Mouse (Mus musculus): ENCODE data around the gene Zc3h7b. TPM values are rescaled to one million over a fixed set of nuclear protein-coding genes. Genes with fewer than 3 reads are reported as not detected.
A peak's percentile ranks its signal among the peaks of the same experiment; 100 is the strongest.

Gene Zc3h7b
- total and polyA plus RNA-seq, 2 experiments from 2014 or later = 14.3 to 41.4 TPM

DNA sequence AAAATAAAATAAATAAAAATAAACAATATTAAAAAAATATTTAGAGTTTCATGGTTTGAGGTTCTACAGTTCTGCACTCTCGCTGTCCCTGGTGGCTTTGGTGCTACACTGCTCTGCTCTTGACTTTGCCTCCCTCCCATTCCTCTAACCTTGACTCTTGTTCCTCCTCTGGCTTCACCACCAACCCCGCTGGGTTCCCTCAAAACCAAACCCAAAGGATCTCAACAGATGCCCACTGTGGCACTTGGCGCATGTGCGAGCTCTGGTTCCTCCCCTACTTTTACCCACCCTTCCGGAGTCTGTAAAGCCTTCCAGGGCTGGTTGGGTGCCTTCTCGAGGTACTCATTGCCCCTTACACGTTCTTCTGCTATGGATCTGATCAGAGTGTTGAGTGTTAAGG lies 97.4 kb downstream of the Zc3h7b start:
- Histone ChIP-seq H3K27ac (ENCODE audit: low read depth) (no peak overlapping the region), H3K27me3 (ENCODE audit: control insufficient read depth, insufficient read depth, low read length) (no peaks in the 10 kb centered on the region), H3K4me3 (ENCODE audit: low read depth, low read length) (no peak overlapping the region), H3K4me2 (ENCODE audit: low read depth, low read length) (no peak overlapping the region), H3K36me3 (replicated peaks; ENCODE audit: control insufficient read depth, insufficient read depth, low read length) (peaks cover 4% of the 10 kb centered on the region; the same call in 1 of the 2 replicates), H3K4me1 (ENCODE audit: control insufficient read depth, insufficient read depth) (peaks cover 30% of the 10 kb centered on the region), H3K9me3 (replicated peaks; ENCODE audit: control insufficient read depth, low read length) (no peaks in the 10 kb centered on the region), H3K9ac (replicated peaks; ENCODE audit: low read depth, low read length) (no peak overlapping the region)
- ATAC-seq (ENCODE audit: insufficient read depth, low read depth) (no peak), DNase-seq (ENCODE audit: low spot score) (no peak)
- WGBS = 81% methylated on average over 7 of the region's 7 CpGs
- TF ChIP-seq CTCF (IDR thresholded peaks at IDR 0.05; ENCODE audit: low read depth) = no peak
- no peak for TF ChIP-seq EP300 (IDR thresholded peaks at IDR 0.05; ENCODE audit: low read depth)

DNA sequence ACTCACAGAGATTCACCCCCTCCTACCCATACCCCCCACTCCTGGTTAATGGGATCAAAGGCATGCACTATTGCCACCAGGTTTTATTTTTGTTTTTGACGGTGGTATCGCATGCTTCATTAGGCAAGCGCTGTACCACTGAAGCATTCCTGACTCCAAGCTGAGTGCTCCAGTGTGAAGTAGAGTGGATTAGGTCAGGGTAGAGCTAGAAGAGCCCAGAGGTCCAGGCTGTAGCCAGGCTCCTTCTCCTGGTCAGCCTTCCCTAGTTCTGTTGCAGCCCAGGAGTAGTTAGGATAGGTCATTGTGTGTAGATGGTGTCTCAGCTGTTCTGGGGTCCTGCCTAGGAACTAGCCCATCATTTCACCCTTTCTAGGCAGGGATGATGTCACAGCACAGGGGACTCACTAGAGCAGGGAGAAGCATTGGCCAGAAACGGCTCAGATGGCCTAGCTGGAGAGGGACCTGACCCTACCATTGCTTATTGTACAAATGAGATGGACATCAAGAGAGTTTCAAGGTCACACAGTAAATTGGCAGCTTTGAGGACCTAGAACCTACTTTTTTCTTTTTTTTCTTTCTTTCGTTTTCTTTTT lies 100.3 kb downstream of the Zc3h7b start:
- Histone ChIP-seq H3K4me3 (ENCODE audit: low read depth, low read length) (no peak overlapping the region), H3K27ac (ENCODE audit: low read depth) (peak overlapping the region; percentile 65), H3K4me1 (ENCODE audit: control insufficient read depth, insufficient read depth) (peaks cover 20% of the 10 kb centered on the region), H3K9me3 (replicated peaks; ENCODE audit: control insufficient read depth, low read length) (no peaks in the 10 kb centered on the region), H3K27me3 (ENCODE audit: control insufficient read depth, insufficient read depth, low read length) (no peaks in the 10 kb centered on the region), H3K36me3 (replicated peaks; ENCODE audit: control insufficient read depth, insufficient read depth, low read length) (peaks cover 26% of the 10 kb centered on the region), H3K9ac (replicated peaks; ENCODE audit: low read depth, low read length) (no peak overlapping the region), H3K4me2 (ENCODE audit: low read depth, low read length) (no peak overlapping the region)
- DNase-seq (ENCODE audit: low spot score) = no peak
- ATAC-seq (ENCODE audit: insufficient read depth, low read depth) = no peak
- TF ChIP-seq EP300 (IDR thresholded peaks at IDR 0.05; ENCODE audit: low read depth) (no peak), CTCF (IDR thresholded peaks at IDR 0.05; ENCODE audit: low read depth) (no peak)
- whole genome bisulfite sequencing = 72% methylated on average over 5 of the region's 5 CpGs

DNA sequence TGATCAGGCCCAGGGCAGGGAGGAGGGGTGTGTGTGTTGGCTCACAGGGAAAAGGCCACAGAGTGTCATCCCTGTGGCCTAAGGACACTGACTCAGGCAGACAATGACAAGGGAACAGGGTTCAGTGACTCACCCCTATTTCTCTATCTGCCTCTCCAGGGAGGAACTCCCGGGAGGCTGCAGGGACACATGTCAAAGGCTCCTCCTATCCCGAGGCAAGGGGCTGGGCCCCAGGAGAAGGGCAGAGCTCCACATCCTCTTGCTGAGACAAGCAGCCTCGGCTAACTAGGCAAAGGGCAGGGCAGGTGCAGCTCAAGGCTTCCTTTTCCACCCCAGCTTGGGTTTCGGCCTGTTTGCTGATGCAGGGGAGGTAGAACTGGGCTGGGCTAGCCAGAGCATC lies 100.9 kb downstream of the Zc3h7b start:
- Histone ChIP-seq H3K4me2 (ENCODE audit: low read depth, low read length) (no peak overlapping the region), H3K27ac (ENCODE audit: low read depth) (peak overlapping the region; percentile 65)
- peak; percentile 79 for ATAC-seq (ENCODE audit: insufficient read depth, low read depth)

More for the DNA sequence above, 100.9 kb downstream of the Zc3h7b start:
- DNase-seq (ENCODE audit: low spot score) = peak; percentile 41
- Histone ChIP-seq H3K27me3 (ENCODE audit: control insufficient read depth, insufficient read depth, low read length) (no peaks in the 10 kb centered on the region), H3K9ac (replicated peaks; ENCODE audit: low read depth, low read length) (no peak overlapping the region), H3K4me1 (ENCODE audit: control insufficient read depth, insufficient read depth) (peaks cover 20% of the 10 kb centered on the region), H3K4me3 (ENCODE audit: low read depth, low read length) (no peak overlapping the region), H3K9me3 (replicated peaks; ENCODE audit: control insufficient read depth, low read length) (no peaks in the 10 kb centered on the region), H3K36me3 (replicated peaks; ENCODE audit: control insufficient read depth, insufficient read depth, low read length) (peaks cover 32% of the 10 kb centered on the region)
- WGBS = 25% methylated on average over 4 of the region's 4 CpGs
- no peak for TF ChIP-seq EP300 (IDR thresholded peaks at IDR 0.05; ENCODE audit: low read depth)
- TF ChIP-seq CTCF (IDR thresholded peaks at IDR 0.05; ENCODE audit: low read depth) = no peak

Other genes with a start within 250 kb of the Zc3h7b start
- 24.3 and 38.5 TPM in 2 replicates for gene Ep300, start 159.7 kb upstream of the Zc3h7b start, total RNA-seq (2014; rRNA removed; ENCODE audit: low replicate concordance)
- gene Ep300, start 159.7 kb upstream of the Zc3h7b start, polyA plus RNA-seq (2015; fragmentation: Nextera tagmentation; extraction: Ambion mirVana) = 4.0 and 5.6 TPM in 2 replicates
- 17.2 and 18.6 TPM in 2 replicates for gene L3mbtl2, start 81.2 kb upstream of the Zc3h7b start, total RNA-seq (2014; rRNA removed; ENCODE audit: low replicate concordance)
- gene L3mbtl2, start 81.2 kb upstream of the Zc3h7b start, polyA plus RNA-seq (2015; fragmentation: Nextera tagmentation; extraction: Ambion mirVana) = 8.8 and 9.3 TPM in 2 replicates
- 2.3 TPM in 1 of 2 replicates, not detected in the other for gene Chadl, start 47.8 kb upstream of the Zc3h7b start, total RNA-seq (2014; rRNA removed; ENCODE audit: low replicate concordance)
- 0.74 and 1.2 TPM in 2 replicates for gene Chadl, start 47.8 kb upstream of the Zc3h7b start, polyA plus RNA-seq (2015; fragmentation: Nextera tagmentation; extraction: Ambion mirVana)
- gene Rangap1, start 473 bp downstream of the Zc3h7b start, total RNA-seq (2014; rRNA removed; ENCODE audit: low replicate concordance) = 50.6 and 87.8 TPM in 2 replicates
- 28.7 and 31.3 TPM in 2 replicates for gene Rangap1, start 473 bp downstream of the Zc3h7b start, polyA plus RNA-seq (2015; fragmentation: Nextera tagmentation; extraction: Ambion mirVana)
- gene Tef, start 57.4 kb downstream of the Zc3h7b start, total RNA-seq (2014; rRNA removed; ENCODE audit: low replicate concordance) = 41.5 and 58.7 TPM in 2 replicates
- 27.8 and 30.3 TPM in 2 replicates for gene Tef, start 57.4 kb downstream of the Zc3h7b start, polyA plus RNA-seq (2015; fragmentation: Nextera tagmentation; extraction: Ambion mirVana)
- gene Tob2, start 113.7 kb downstream of the Zc3h7b start, total RNA-seq (2014; rRNA removed; ENCODE audit: low replicate concordance) = 19.2 and 75.8 TPM in 2 replicates
- gene Tob2, start 113.7 kb downstream of the Zc3h7b start, polyA plus RNA-seq (2015; fragmentation: Nextera tagmentation; extraction: Ambion mirVana) = 16.0 and 18.2 TPM in 2 replicates
- gene Phf5a, start 126.9 kb downstream of the Zc3h7b start, total RNA-seq (2014; rRNA removed; ENCODE audit: low replicate concordance) = 26.9 and 31.0 TPM in 2 replicates
- gene Phf5a, start 126.9 kb downstream of the Zc3h7b start, polyA plus RNA-seq (2015; fragmentation: Nextera tagmentation; extraction: Ambion mirVana) = 60.7 and 65.3 TPM in 2 replicates
- 2,020 and 2,039 TPM in 2 replicates for gene Aco2, start 127.3 kb downstream of the Zc3h7b start, total RNA-seq (2014; rRNA removed; ENCODE audit: low replicate concordance)
- 1,019 and 1,040 TPM in 2 replicates for gene Aco2, start 127.3 kb downstream of the Zc3h7b start, polyA plus RNA-seq (2015; fragmentation: Nextera tagmentation; extraction: Ambion mirVana)
- 8.4 and 14.8 TPM in 2 replicates for gene Polr3h, start 181.2 kb downstream of the Zc3h7b start, total RNA-seq (2014; rRNA removed; ENCODE audit: low replicate concordance)
- gene Polr3h, start 181.2 kb downstream of the Zc3h7b start, polyA plus RNA-seq (2015; fragmentation: Nextera tagmentation; extraction: Ambion mirVana) = 315 and 321 TPM in 2 replicates
- gene Csdc2, start 191.7 kb downstream of the Zc3h7b start, total RNA-seq (2014; rRNA removed; ENCODE audit: low replicate concordance) = 2.0 and 2.8 TPM in 2 replicates
- 7.7 and 7.9 TPM in 2 replicates for gene Csdc2, start 191.7 kb downstream of the Zc3h7b start, polyA plus RNA-seq (2015; fragmentation: Nextera tagmentation; extraction: Ambion mirVana)
- gene Pmm1, start 215.9 kb downstream of the Zc3h7b start, total RNA-seq (2014; rRNA removed; ENCODE audit: low replicate concordance) = 19.8 and 27.0 TPM in 2 replicates
- 17.8 and 19.1 TPM in 2 replicates for gene Pmm1, start 215.9 kb downstream of the Zc3h7b start, polyA plus RNA-seq (2015; fragmentation: Nextera tagmentation; extraction: Ambion mirVana)
- gene 1700029P11Rik, start 235.5 kb downstream of the Zc3h7b start, total RNA-seq (2014; rRNA removed; ENCODE audit: low replicate concordance) = not detected in 2 replicates
- not detected in 2 replicates for gene 1700029P11Rik, start 235.5 kb downstream of the Zc3h7b start, polyA plus RNA-seq (2015; fragmentation: Nextera tagmentation; extraction: Ambion mirVana)
- gene Xrcc6, start 242.8 kb downstream of the Zc3h7b start, total RNA-seq (2014; rRNA removed; ENCODE audit: low replicate concordance) = 25.2 and 37.2 TPM in 2 replicates
- gene Xrcc6, start 242.8 kb downstream of the Zc3h7b start, polyA plus RNA-seq (2015; fragmentation: Nextera tagmentation; extraction: Ambion mirVana) = 36.8 and 39.0 TPM in 2 replicates